Mouse (Mus musculus) brown adipose tissue, adult 24 weeks (tissue): ENCODE results near the gene Prdm11. TPM values are rescaled to one million over a fixed set of nuclear protein-coding genes. Genes with fewer than 3 reads are reported as not detected.

ENCODE experiments used
- H3K27ac ChIP-seq: fragments of 200-500 bp; replicated peaks from 2 replicates; pipeline ENCODE4 v1.5.1; 2012; ENCODE audit warnings: low read depth, mild to moderate bottlenecking, low read length
- H3K4me1 ChIP-seq: fragments of 200-500 bp; 2 replicates; pipeline ENCODE4 v1.6.1; 2012; ENCODE audit warnings: low read length, mixed read lengths; ENCODE audit not compliant: control insufficient read depth, insufficient read depth, insufficient read length
- H3K4me3 ChIP-seq: fragments of 200-500 bp; 2 replicates; pipeline ENCODE4 v1.5.1; 2012; ENCODE audit warnings: low read depth, mild to moderate bottlenecking, low read length, moderate library complexity; ENCODE audit not compliant: insufficient read depth
- polyA plus RNA-seq: library from polyadenylated mRNA; stranded (reverse); fragments of >200 nt; gene quantifications from 2 replicates; pipeline ENCODE4 v1.2.4, GENCODE M21; 2012; ENCODE audit not compliant: missing spikeins, insufficient read depth, insufficient read length

Gene Prdm11
- polyA plus RNA-seq, 1 experiment, result 1.3 TPM

DNA sequence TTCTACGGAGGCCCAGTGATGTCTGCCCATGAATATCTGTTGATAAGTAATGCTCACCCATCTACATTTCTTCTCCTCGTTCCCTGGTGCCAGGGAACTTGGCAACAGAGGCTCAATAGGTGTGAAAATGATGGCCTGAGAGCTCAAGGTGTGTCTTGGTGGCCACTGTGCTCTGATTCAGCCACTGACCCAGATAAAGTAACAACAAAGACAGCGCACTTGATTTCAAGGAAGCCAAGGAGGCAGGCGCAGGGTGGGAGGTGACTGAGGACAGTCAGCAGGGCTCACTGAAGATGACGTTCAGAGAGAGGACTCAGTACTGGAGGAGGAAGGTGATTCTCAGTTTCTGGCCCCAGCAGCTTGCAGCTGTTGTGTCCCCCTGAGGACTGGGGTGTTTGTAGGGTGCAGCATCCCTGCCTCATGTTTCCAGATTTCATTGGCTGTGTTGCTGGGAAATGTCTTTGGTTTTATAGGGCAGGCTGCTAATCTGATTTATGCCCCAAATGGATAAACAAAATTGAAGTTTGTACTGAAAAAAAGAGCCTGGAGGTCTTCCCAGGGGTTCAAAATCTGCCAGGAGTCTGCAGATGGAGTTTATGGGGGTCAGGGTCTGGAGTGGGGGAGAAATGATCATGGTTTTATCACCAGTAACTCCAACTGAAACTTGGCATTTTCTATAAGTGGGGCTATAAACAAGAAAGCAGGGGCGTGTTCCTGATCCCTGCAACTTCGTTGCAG, 128.4 kb downstream of the Prdm11 start:
- Histone ChIP-seq H3K4me3 (no peak overlapping the region), H3K4me1 (no peaks in the 10 kb centered on the region), H3K27ac (no peak overlapping the region)

DNA sequence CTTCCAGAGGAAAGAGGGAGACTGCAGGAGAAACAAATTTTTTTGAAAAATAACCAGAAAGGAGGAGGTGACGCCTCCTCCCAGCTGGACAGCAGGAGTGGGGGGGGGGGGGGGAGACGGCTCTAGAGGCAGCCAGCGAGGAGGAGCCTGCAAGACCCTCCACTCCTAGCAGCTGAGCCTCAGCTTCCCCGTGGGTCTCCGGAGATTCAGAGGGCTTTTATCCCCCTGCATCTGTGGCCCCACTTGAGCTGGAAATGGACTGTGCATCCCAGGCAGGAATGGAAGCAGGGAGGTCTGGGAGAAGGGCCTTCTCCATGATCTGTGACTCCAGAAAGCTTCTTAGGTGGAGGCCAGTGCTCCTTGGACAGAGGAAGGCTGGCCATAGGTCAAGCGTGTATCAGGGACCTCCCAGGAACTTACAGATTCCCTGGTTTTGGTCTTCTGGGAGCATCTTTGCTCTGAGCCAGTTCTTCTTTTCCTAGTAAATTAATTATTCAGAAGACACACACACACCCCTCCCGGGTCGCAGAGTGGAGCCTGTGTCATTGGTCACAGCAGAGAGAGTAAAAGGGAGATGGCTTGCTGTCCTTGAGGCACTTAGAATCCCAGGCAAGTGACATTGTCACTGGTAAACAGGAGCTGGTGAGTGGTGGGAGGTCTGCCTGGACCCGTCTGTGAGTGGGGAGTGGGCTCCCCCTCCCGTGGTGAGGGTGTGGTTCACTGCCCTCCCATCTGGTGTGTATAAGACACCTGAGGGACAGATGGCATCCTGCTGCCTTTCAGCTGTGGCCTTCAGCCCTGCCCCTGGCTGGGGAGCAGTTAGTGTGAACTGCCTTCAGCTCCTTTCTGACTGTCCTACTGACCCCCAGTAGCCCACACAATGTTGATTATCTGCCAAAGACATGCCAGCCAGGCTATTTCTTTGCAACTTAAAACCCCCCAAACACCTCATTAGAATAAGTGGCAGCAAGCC, 130.0 kb downstream of the Prdm11 start:
- no peak overlapping the region for H3K4me3 ChIP-seq
- H3K4me1 ChIP-seq, result no peaks in the 10 kb centered on the region
- H3K27ac ChIP-seq, result no peak overlapping the region

Other genes starting within 250 kb of the Prdm11 start
- not detected in 2 replicates for gene Syt13, start 131.1 kb downstream of the Prdm11 start, polyA plus RNA-seq
- gene Trp53i11, start 141.4 kb upstream of the Prdm11 start, polyA plus RNA-seq, result 7.6 and 14.4 TPM in 2 replicates